Mouse (Mus musculus) lung, embryonic 14.5 days (tissue): ENCODE results near the gene Bbox1. TPM values are rescaled to one million over a fixed set of nuclear protein-coding genes. Genes with fewer than 3 reads are reported as not detected.

ENCODE experiments used
- ATAC-seq: fragments of 200-750 bp; cut with Nextera tagmentation; 2 replicates; pipeline ENCODE4 v1.8.0; 2017; ENCODE audit warnings: mild to moderate bottlenecking, moderate TSS enrichment, moderate library complexity; ENCODE audit not compliant: insufficient read depth
- DNase-seq: peaks from one replicate; pipeline ENCODE4 v3.0.0-alpha.2; 2015
- H3K27ac ChIP-seq: fragments of 300-500 bp; sonication (generic); 2 replicates; pipeline ENCODE4 v1.5.1; 2014; ENCODE audit warnings: low read depth, mild to moderate bottlenecking, moderate library complexity
- H3K27me3 ChIP-seq: fragments of 300-500 bp; sonication (generic); 2 replicates; pipeline ENCODE4 v1.6.1; 2014; ENCODE audit warnings: low read length, control low read depth; ENCODE audit not compliant: insufficient read depth
- H3K36me3 ChIP-seq: fragments of 300-500 bp; sonication (generic); 2 replicates; pipeline ENCODE4 v1.6.1; 2014; ENCODE audit warnings: control low read depth; ENCODE audit not compliant: insufficient read depth
- H3K4me1 ChIP-seq: fragments of 300-500 bp; sonication (generic); 2 replicates; pipeline ENCODE4 v1.6.1; 2014; ENCODE audit warnings: antibody characterized with exemption, control low read depth; ENCODE audit not compliant: insufficient read depth
- H3K4me2 ChIP-seq: fragments of 300-500 bp; sonication (generic); 2 replicates; pipeline ENCODE4 v1.6.1; 2014; ENCODE audit warnings: mild to moderate bottlenecking
- H3K4me3 ChIP-seq: fragments of 300-500 bp; sonication (generic); 2 replicates; pipeline ENCODE4 v1.5.1; 2014; ENCODE audit warnings: low read depth, low read length
- H3K9ac ChIP-seq: fragments of 300-500 bp; sonication (generic); 2 replicates; pipeline ENCODE4 v1.6.1; 2014
- H3K9me3 ChIP-seq: fragments of 300-500 bp; sonication (generic); 2 replicates; pipeline ENCODE4 v1.6.1; 2016; ENCODE audit warnings: low read depth, low read length, control low read depth
- CTCF ChIP-seq: IDR thresholded peaks from 2 replicates; pipeline ENCODE4 v1.5.1; 2016; ENCODE audit warnings: antibody characterized with exemption, low read depth
- WGBS: fragments of 180-500 bp; shearing (Covaris S2); extraction: QIAGEN DNeasy Blood & Tissue Kit; methylation state at CpG from one replicate; pipeline ENCODE4 v1.1.7; 2014; 5-methylcytosine and 5-hydroxymethylcytosine counted together
- polyA plus RNA-seq: library from polyadenylated mRNA; unstranded; fragments of >200 nt; fragmentation: Nextera tagmentation; extraction: Ambion mirVana; gene quantifications from 2 replicates; pipeline ENCODE4 v1.2.1, GENCODE M21; 2014

Bbox1 gene
- polyA plus RNA-seq, 1 experiment from 2014 or later = 0.17 TPM

- no peak overlapping the region for H3K27ac ChIP-seq
- no peak overlapping the region for H3K4me3 ChIP-seq
- ATAC-seq (no peak), DNase-seq (no peak)
- TF ChIP-seq CTCF = no peak
- no peak overlapping the region for H3K9ac ChIP-seq
- H3K9me3 ChIP-seq = no peaks in the 10 kb centered on the region
- H3K36me3 ChIP-seq = no peaks in the 10 kb centered on the region
- no peaks in the 10 kb centered on the region for H3K4me1 ChIP-seq
- H3K4me2 ChIP-seq = no peak overlapping the region
- WGBS = 63% methylated on average over 1 of the region's 1 CpGs
- peaks cover 40% of the 10 kb centered on the region for H3K27me3 ChIP-seq
These were observed 93.9 kb downstream of the Bbox1 start for GRCm38 (mm10) chr2:110220492-110220891.

DNA sequence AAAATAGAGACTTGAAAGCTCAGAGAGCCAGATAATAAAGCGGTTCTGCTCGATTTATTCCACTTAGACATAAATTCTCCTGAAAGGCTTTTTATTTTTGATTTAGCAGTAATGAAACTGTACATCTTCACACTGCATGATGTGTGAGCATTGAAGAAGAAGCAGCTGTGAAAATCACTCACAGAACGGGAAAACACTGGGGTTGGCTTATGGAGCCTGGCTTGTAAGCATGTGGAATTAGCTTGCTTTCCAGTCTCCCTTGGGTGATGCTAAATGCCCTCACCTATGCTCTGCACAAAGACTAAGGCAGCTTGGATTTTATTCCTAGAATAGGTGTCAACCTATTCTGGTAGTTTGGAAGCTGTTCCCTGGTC lies 98.7 kb downstream of the Bbox1 start:
- no peak overlapping the region for H3K9ac ChIP-seq
- H3K9me3 ChIP-seq = no peaks in the 10 kb centered on the region
- no peak overlapping the region for H3K4me3 ChIP-seq
- whole genome bisulfite sequencing = 62% methylated on average over 3 of the region's 3 CpGs
- H3K36me3 ChIP-seq = no peaks in the 10 kb centered on the region
- H3K27me3 ChIP-seq = peaks cover 38% of the 10 kb centered on the region
- no peak for ATAC-seq
- no peak overlapping the region for H3K4me2 ChIP-seq
- TF ChIP-seq CTCF = no peak
- H3K27ac ChIP-seq = no peak overlapping the region
- DNase-seq = no peak
- H3K4me1 ChIP-seq = no peaks in the 10 kb centered on the region

DNA sequence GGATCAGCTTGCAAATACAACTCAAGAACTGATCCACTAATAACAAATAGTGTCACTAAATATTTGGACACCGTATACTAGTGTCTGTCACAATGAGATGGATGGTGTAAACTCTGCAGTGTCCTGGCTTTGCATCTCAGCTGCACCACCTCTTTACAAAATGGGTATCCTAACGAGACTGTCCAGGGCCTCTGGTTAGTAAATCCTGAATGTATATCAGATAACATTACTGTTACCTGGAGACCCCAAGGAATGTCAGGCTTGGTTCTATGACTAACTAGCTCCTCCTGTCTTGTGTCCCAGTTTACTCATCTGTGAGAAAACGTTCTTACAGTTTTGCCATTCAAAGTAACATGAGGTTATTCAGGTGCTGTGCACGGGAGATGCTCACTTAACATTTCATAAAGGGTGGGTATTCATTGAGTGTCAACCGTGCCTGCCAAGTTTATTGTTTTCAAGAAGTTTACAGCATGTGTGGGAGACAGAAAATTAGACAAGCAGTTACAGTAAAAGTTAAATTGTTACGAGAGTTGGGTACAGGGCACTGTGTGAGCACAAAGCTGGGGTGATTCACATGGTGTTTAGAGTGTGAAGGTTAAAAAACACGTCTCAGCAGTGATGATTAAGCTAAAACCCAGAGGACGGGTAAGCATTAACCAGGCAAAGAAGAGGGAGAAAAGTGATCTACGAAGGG lies 99.2 kb downstream of the Bbox1 start:
- Histone ChIP-seq H3K4me1 (no peaks in the 10 kb centered on the region), H3K9me3 (no peaks in the 10 kb centered on the region), H3K4me2 (no peak overlapping the region), H3K9ac (no peak overlapping the region), H3K27ac (no peak overlapping the region), H3K36me3 (no peaks in the 10 kb centered on the region), H3K27me3 (peaks cover 38% of the 10 kb centered on the region), H3K4me3 (no peak overlapping the region)
- no peak for TF ChIP-seq CTCF
- 29% methylated on average over 9 of the region's 9 CpGs for WGBS
- ATAC-seq (no peak), DNase-seq (no peak)

- H3K9me3 ChIP-seq = no peaks in the 10 kb centered on the region
- H3K27me3 ChIP-seq = peaks cover 44% of the 10 kb centered on the region
- ATAC-seq (peak; percentile 88), DNase-seq (peak; percentile 62)
- WGBS = 44% methylated on average over 4 of the region's 4 CpGs
- H3K4me2 ChIP-seq = no peak overlapping the region
- no peak overlapping the region for H3K27ac ChIP-seq
- H3K4me1 ChIP-seq = no peaks in the 10 kb centered on the region
- no peak overlapping the region for H3K9ac ChIP-seq
- TF ChIP-seq CTCF = no peak
- no peaks in the 10 kb centered on the region for H3K36me3 ChIP-seq
- no peak overlapping the region for H3K4me3 ChIP-seq
These were observed 100.1 kb downstream of the Bbox1 start for GRCm38 (mm10) chr2:110214278-110214677.

Other genes with a start within 250 kb of the Bbox1 start
- 33.5 and 36.2 TPM in 2 replicates for gene Fibin, start 48.6 kb upstream of the Bbox1 start, polyA plus RNA-seq